Mouse (Mus musculus) MEL-GATA-1-ER (cell line): ENCODE measurements around the gene Stk26.

Experiments
- DNase-seq: peaks from one replicate; pipeline ENCODE4 v3.0.0-alpha.2; 2012; ENCODE audit warnings: low read depth; ENCODE audit errors: extremely low read depth

The Stk26 gene

DNA sequence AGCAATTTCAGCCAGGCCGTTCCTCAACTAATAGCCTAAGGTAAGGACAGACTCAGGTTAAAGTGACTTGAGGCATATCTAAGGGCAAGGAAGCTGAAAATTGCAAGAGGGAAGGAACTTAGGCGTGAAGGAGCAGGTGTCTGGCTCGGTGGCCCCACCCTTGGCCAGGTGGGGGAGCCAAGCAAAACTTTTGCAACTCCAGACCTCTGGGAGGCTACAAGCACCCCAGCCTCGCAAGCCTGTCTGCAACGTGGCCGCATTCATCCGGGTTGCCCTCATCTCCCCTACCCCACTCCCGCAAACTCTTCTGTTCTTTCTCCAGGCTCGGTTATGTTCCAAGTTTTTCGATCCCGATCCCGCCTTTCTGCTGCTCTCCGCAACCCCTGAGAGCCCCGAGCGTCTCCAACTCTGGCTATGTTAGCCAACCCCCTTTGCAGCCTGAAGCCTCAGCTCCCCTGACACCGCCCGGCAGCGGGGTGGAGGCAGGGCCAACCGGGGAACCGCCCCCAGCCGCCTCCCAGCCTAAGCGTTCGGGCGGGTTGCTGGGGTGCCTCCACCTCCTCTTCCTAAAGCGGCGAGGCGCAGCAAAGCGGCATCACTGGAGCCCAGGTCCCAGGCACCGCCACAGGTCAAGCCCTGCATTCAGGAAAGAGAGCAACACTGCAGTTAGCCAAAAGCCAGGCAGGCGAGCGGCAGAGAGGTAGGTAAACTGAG is at the start of gene Stk26:
Gene Stk26 (plus strand): TSS at position 201 of the 714 bp plus-strand sequence.
- peak; percentile 26 for DNase-seq

DNA sequence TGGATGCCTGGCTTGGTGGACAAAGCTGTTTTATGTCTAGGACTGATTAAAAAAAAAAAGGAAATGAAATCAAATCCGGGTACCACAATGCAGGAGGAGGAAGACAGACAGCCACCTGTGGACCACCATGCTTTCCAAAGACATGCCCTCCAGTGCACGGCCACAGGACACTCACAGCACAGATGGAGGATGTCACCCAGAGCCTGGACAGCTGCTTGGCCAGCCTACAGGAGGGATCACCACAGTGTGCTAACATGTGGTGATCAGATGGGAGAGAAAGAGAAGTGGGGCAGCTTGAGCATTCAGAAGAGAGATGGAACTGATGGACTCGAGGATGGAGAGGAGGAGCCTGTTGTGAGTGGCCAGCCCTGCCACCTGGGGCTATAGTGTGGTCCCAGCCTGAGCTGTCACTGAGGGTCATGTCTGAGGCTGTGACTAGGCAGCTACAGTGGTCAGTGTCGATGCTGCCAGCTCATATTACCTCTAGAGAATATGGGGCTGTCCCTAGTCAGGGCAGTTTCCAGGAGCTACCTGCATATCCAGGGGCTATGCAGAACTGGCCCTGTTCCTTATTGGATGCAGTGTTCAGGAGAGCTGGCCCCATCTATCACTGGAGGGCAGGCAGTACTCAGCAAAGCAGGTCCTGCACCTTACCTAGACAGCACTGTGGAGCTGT is 47.7 kb upstream of the Stk26 start:
- DNase-seq = no peak

DNA sequence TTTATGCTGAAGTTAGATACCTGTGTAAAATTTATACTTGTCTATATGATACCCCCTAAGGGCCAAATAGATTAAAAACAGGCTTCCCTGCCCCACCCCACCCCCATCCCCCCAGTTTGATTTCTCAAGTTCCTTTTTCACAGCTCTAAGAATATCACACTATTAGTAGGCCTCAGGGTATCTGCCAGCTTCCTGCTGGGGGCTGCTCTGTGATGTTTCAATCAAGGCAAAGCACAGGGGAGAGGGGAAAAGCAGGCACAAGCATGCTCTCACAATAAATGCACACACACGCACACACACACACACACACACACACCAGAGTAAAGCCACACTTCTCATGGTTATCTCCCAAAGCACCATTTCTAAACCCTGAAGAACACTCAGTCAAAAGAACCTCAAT is 43.0 kb upstream of the Stk26 start:
- DNase-seq = no peak

DNA sequence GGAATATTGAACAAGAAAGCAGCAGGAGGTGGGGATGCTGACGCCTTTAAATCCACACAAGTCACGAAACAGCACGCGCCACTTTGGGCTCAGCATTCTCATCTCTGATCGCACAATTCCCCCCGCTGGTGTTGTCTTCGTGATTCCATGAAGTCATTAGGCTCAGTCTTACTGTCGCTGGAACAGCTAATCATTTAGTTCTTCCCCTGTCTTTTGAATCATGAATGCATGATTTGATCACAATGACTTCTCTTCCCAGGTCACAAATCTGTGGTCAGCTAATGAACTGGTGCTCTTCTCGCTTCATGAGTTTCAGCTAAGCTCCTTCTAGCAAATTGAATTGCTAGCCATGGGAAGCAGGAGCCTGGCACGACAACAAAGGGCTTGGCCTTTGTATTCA is 42.3 kb upstream of the Stk26 start:
- no peak for DNase-seq

DNA sequence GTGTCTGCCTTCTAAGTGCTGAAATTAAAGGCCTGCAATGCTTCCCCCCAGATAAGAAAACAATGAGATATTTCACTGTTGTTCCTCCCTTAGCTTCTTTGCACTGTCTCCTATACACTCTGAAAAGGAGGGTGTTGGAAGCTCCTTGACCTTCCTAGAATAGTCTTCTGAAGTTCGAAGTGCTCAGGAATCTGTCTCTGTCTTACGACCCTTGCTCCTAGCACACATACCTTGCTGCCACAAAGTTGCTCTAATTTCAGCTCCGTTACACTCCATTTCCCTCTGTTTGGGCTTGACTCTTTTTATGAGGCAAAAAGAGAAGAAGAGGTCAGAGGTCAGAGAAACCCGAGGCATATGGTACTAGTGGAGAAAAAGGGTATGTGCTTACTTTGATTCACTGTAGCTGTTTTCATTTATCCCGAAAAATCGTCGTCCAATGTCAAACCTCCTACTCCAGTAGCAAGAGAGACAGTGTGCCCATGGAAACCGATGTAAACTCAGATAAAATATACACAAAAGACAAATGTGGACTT is 41.1 kb upstream of the Stk26 start:
- DNase-seq = no peak

DNA sequence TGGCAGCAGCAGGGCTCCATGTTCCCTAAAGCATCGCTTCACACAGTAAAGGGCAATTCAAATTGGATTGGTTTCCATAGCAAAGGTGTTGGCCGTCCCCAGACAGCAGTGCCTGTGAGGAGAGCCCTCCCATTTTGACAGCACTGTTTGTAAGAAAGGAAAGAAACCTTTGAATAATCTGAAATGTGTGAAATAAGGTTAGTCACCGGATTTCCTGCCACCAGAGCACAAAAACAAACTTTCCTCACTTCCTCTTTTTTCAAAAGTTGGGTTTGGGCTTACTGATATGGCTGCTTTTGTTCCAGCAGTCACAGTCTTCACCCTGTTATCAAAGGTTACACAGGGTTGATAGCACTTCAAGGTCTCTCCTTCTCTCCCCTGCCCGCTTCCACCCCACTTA is 35.2 kb upstream of the Stk26 start:
- DNase-seq = peak; percentile 80

DNA sequence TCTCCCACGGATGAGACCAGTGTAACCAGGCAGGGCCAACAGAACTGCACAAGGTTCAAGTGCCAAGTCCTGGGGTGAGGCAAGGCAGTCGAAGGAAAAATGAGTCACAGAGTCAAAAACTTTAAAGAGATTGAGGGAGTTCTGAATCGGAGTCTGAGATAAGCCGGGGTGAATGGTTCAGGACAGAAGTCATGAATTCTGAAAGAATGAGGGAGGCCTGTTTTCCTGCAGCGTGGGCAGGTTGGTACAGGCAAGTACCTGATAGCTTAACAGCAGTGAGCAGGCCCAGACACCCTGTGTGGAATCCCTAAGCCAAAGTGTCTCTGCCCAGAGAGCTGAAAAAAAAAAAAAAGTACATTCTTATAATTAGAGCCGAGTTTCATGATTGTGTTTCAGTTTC is 17.0 kb upstream of the Stk26 start:
- DNase-seq = no peak

DNA sequence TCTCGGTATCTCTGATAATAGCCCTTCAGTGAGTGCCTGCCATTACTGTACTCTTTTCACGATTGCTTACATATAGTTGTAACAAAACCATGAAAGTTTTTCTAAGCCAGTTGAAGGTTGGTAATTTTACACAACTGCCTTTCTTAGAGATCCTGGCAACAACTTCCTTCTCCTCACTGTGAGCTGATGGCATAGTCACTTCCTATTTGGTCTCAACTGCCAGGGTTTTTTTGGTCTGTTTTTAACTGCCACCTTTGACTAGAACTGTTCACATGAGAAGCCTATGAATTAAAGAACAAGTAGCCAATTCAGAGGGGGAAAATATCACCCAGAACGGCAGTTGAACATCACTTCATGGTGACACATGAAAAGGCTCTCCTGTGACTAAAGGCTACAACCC is 5.3 kb upstream of the Stk26 start:
- DNase-seq = no peak

DNA sequence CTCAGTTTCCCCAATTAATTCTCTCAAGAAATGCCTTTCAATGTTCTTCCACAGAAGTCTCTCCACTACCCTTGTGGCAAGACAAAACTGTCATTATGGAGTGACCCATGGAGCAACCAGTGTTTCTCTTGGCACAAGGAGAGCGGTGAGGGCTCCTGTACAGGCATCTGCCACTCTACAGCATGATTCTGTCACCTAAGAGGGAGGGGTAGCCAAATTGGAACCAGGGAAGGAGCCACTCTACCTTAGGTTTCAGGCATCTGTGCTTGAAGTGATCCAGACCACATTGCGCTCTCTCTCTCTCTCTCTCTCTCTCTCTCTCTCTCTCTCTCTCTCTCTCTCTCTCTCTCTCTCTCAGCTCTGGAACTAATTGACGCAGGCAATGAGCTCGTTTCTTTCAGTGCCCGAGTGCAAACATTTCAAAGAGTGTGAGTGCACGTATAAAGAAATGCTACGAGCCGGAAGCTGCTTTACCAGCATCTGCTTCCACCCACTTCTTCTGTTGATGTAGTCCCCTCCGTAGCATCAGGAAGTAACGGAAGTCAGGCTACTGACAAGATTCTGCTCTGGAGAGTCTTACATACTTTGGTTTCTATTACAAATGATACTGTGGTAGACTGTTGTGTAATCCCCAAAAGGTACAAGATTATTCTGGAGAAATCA is 4.7 kb upstream of the Stk26 start:
- no peak for DNase-seq

DNA sequence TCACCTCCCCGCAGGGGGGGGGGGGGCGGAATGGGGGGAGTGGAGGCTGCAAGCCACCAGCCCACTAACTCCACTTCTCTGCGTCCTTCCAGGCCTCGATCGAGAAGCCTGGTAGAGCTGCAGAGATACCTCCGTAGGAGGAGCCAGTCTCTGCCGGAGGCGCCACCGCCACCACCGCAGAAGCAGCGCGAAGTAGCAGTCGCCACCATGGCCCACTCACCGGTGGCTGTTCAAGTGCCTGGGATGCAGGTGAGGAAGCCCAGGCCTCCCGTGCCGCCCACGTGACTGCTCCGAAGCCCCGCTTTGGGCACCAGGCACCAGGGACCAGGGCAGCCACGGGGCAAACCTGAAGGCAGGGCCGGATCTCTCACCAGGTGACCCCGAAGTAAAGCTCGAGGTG is 740 bp downstream of the Stk26 start:
- DNase-seq = no peak

DNA sequence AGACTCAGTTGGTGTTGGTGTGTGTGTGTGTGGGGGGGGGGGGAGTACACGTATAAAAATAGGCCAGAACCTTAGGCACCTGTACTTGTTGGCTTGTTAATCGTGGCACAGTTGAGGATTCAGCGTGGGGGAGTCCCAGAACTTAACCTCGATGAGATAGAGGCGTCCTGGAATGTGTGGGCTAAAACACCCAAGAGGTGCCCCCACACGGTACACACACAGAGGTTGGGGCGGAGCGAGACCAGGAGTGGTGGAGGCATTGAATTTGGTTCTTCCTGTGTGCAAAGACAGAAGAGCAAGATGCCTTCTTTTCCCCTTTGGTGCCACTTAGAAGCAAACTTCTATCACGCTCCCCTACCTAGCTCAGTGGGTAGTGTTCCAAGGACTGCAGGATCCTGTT is 1.2 kb downstream of the Stk26 start:
- DNase-seq = no peak

DNA sequence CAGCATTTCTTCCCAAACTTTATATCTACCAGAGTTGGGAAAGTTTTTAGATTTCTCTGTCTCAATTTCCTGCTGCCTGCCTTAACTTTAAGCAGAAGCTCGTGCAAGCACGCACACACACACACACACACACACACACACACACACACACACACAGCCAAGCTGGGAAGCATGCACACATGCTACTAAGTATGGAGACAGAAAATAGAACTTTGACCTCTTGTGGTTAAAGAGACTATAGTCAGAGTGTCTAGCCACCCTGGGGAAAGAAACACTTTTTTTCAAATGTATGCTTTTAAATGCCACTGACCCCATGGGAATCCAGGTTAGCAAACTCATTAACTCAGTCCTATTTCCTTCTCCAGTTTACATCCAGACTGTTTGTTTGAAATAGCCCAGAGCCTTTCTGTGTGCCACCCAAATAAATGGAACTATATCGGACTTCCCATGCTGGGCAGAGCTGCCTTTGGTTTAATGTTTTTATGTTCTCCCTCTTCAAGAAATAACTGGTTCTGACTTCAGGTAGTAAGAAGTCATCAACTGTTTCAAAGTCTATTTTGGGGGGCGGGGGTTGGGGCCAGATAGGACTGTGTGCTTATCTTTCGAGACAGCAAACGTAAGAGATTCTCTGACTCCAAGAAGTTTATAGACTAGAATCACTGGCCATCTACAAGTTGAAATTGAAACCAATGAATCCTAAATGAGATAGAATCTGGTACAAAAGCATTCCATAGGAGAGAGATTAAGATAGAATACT is 9.8 kb downstream of the Stk26 start:
- no peak for DNase-seq

DNA sequence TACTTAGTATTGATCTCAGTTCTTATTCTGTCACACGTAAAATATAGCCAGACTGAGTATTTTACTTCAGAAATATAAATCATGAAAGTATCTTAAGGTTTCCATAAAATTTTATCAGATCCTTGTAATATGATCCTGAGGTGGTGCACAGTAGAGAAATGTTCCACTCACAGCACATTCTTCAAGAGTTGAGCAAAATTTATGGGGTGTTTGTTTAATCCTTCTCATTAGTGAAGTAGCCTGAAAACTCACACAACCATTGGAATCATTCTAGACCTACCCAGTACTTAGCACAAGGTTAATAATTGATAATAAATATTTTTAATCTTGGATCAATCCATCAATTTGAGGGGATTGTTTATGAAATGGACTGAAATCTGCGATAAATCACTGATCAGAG is 22.9 kb downstream of the Stk26 start:
- no peak for DNase-seq

DNA sequence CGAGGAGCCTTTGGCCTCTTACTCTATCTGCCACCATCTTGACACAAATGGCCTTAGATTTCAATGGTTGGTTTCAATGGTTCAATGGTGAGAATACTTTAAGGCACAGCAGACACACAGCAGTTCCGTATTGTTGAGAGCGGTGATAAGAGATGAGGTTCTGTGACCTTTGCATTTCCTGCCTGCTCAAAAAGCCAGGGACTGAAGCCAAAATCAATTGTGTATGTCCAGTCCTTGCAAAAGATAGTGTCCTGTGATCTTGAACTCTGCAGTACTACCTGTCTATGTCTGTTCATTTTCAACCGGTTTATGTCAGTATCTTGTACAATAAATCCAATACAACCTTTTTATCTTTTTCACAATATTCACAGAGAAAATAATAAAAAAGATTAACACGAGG is 23.9 kb downstream of the Stk26 start:
- no peak for DNase-seq

DNA sequence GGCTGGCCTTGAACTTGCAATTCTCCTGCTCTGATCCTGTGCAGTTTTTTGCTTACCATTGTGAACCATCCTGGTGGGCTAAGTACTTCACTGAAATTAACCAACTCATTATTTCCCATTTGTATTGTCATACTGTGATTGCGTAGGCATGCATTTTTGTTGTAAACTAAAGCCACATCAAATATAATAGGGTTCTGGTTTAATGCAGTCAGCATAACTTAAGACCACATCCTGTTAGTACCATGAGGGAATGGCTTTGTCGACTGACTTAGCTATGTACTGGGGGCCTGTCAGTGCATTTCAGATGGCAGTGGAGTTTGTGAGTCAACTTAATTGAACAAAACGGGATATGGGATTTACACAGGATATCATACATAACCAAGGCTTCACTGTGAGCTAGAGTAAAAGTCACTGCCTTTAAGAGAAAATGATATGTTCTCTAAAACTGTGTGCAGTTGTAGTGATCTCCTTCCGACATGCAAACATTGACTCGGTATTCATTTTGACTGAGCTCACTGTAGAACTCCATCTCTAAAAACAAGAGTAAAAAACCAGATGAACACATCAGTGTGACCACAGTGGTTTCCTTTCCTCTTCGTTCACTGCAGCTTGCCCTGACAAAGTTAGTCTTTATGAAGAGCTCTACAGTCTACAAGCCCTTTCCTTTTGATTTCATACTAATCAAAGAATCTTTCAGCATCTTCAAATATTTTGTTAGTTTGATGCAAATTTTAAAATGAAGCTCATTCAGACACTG is 33.6 kb downstream of the Stk26 start:
- DNase-seq = no peak

DNA sequence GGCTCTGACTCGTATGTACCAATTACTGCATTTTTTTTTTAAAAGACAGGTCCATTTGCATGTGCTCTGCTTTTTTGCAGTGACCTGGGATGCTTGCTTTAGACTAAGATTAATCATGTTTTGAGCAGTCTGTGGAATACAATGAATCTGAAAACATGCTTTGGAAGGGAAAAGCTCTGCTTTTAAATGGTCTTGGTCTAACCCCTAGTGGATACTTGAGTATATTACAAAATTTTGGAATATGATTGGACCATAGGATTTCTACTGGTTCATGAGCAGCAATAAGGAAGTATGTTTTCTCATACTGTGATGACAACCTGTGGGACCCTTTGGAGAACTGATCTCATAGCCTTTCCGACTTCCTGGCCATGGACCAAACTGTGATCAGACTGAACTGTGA is 47.2 kb downstream of the Stk26 start:
- DNase-seq = no peak

DNA sequence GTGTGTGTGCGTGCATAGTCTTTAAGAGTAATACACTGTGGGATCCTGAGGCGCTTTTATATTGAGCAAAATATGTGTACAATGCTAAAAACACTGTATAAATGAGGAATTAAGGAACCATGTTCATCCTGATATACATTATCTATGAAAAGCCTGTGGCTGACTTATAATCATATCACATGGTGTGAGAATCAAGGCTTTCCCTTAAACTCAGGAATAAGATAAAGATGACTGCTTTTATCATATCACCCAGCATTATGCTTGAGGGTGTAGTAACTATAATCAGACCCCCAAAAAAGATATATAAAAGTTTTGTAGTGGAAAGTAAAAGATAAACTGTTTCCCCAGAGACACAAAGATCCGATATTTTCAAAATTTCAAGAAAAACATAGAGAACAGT is 62.6 kb downstream of the Stk26 start:
- DNase-seq = no peak

DNA sequence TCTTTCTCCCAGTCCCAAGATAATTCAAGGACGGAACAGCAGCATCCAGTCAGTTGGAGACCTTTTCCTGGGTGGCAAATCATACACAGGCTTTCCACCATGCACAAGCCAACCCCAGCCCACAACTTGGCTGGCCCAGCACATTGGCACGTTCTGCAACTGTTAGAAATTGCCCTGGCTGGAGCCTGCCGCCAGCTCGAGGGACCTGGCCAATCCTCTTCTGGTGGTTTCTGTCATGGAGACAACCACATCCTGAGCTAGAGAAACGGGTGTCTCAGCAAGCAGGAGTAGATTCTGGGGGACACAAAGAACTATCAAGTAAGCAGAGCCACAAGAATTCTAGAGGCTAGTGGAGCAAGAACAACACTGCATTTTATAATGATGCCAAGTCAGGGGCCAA is 69.1 kb downstream of the Stk26 start:
- DNase-seq = no peak

DNA sequence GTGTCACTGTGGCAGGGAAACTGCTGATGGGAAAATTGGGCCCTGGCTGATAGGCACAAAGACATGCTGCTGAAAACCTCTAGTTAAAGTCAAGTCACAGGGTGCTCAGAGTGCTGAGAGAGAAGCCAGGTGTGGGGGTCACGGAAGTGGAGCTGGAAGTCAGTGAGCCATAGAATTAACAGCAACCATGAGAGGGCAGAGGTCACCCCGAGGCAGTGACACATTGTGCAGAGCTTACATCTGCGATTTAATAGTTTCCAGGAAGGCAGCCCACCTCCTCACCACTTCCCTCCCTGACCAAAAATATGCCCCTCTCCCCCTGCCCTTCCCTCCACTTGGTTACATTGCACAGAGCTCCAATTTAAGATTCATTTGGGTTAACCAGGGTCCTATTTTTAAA is 76.5 kb downstream of the Stk26 start:
- DNase-seq = no peak

DNA sequence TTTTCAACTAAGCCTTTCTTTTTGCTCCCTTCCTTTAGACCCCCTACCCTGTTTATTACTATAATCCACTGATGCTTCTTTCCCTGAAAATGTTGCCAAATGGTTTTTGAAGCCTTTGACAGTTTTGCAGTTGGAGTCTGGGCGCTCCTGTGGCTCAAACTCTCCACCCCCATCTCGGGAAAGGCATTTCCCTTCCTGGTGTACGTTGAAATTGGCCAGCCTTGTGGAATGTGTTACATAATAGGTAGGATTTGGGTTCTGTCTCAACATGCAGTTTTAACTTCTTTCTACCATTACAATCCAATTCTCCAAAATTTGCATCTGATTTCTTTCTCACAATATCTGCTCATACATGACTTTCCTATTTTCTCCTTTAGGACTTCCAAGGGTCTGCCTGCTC is 77.9 kb downstream of the Stk26 start:
- DNase-seq = no peak
